Mouse (Mus musculus) heart, adult 9 months (tissue): ENCODE measurements at regions not wholly inside any gene's neighbourhood (a gene's known extent, or its start where the extent isn't known, plus 50 kb on each side); places are given as distances from the start of the nearest gene placed in this dataset.

ENCODE experiments used
- DNase-seq, 2 experiments: peaks; one replicate each; pipeline ENCODE4 v3.0.0; 2022; ENCODE audit warnings: low spot score in 2 of 2

DNA sequence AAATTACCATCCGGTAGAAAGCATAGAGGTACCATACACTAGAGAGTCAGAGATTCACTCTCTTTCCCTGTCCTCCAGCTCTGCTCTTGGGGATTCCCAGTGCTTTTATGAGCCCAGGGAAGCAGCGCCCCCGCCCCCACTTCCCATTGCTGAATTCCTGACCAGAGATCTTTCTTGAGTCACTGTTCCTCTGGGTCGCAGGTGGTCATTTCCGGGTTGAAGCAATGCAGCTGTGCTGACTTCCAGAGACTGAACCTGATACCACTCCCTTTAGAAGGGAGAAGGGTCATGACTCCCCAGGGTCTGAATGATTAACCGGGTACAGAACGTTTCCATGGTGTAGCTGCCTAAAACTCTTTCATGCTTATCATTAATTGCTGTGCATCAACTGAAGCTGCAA is 128.9 kb downstream of the Cd83 start:
- no peak for DNase-seq

DNA sequence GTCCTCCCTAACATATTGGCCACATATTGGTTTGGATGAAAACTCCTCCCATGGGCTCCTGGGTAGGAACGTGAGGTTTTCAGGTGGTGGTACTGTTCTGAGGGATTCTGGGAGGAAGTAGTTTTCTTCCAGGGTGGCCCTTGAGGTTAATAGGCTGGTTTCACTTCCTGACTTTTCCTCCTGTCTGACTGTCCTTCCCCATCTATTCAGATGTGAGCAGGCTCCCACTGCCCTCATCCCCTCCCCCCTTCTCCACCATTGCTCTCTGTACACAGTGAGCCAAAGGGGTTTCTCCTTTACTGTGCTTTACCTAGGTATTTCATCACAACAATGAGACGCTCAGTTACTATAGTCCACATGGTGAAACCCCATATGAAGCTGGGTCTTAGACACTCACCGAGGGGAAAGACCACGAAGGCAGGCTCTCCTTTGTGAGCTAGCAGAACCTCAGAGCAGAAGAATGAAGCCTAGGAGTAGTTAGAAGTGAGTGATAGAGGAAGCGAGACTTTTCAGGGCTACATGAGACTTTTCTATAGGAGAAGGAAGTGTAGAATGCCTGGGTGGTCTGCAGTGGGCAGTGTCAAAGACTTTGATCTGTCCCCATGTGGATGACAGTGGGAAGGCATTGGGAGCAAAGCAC is 135.3 kb downstream of the Cd83 start:
- DNase-seq: no peak

DNA sequence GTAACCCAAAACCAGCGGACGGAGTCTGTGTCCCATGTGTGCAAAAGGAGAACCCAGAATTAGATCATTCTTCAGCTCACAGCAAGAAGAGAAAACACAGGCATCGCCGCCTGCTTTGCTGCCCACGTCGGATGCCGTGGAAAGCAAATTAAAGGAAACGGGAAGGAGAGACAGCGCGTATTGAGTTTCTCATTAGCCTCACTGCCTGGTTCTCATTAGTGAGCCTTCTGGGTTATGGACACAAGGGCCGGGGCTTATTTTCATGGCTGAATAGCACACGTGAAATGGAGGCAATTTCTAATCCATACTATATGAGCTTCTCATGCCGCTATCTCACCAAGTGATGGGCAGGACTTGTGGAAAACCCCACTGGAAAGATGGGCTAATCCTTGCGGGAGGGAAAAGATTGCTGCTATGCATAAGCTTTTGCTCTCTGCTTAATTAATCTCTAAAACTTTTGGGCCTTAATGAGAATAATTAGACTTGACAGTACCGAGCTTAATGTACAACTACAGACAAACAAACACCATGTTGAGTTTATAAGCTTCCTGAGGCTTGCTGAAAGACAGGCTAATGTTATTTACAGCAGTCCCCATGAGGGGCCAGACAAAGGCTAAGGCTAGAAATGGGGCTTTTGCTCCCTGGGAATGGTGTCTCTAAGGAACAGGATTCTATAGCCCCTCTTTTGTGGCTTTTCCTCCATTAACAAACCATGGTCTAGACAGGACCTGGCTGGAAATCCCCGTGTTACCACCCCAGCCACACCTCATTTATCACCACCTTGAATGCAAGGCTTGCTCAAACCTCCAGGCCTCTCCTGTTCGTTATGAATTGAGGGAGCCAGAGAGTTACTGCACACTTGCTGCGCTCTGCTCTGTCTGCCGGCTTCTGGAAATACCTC is 145.8 kb downstream of the Cd83 start:
- DNase-seq: no peak

DNA sequence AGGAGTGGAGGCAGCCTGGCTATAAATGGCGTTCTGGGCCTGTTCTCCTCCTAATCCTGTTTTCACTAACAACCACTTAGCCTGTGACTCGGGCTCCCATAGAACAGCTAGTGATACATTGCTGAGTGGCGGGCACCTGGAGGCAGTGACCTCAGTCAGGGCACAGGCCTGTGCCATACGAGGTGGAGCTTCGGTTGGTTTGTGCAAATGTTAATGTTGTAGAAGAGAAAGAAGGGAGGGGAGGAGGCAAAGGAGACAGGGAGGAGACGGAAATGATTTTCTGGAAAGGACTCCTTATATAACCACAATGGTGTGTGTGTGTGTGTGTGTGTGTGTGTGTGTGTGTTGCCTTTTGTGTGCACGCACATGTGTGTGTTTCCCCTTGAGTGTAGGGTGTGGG is 148.4 kb downstream of the Cd83 start:
- DNase-seq: no peak

DNA sequence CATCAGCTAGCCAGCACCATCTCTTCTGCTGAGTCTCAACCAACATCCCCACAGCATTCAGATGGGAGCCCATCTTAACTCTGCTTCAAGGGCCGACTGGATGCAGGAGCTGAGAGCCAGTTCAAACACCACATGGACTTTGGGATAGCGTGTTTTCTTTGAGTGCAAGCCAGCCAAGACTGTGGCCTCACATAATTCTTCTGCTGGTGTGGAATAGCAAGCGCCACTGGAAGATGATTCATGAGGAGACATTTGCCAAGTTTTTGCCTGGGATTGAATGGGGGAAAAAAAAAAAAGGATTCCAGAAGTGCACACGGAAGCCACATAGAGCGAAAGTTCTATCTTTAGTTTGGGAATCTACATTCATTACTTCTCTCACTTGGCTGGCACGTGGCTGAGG is 150.7 kb downstream of the Cd83 start:
- DNase-seq: peak; percentile 58 to 60

- no peak for DNase-seq
Observed at GRCm38 (mm10) chr13:43936504-43936903, 151.9 kb downstream of the Cd83 start.

DNA sequence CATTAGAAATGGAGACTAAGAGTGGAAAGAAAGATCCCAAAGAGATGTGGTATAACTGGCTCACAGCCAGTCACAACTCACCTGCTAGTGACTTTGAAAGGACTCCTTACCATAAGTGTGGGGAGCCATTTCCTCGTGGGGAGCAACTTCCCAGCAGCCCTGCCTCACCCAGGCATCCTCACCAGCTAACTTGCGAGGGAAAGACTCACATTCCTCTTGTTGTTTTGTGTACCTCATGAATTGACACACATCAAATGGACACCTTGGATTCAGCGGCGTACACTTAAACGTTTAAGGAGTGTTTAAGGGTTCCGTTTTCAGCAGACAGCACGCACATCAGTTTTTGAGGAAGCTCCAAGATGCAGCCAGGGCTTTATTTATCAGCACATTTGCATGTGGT is 154.0 kb downstream of the Cd83 start:
- no peak for DNase-seq

DNA sequence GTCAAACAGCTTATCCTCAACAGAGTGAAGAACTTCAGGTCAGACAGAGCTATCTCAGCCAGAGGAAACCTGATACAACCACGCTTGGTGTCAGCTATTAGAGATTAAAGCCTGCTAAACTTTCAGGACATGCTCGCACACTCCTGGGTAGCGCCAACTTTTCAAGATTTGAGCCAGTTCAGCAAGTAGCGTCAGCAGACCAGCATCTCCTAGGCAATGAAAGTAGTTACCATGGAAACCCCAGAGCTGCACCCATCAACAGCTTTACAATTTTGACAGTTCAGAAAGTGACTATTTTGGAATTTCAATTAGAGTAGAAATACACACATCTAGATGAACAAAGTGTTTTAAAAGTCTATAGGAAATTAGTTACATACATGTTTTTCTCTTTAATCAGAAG is 154.8 kb downstream of the Cd83 start:
- DNase-seq: no peak

DNA sequence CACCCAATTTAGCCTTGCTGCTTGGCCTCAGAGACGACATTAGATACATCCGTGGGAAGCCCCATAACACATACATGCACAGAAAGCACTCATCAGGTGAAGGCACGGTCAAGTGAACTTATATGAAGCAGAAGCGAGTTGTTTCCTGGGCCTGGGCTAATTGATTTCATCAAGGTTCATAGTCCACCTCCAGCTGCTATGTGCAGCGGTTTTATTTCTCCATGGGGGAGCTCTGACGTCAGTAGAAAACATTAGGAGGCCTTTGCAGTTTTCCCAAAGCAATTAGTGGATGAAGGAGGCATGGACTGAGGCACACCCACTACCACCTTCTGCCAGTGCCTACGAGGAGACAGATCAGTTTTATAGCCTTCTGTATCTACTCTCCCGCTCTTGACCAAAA is 157.2 kb downstream of the Cd83 start:
- no peak for DNase-seq

- no peak for DNase-seq
Observed at GRCm38 (mm10) chr13:43948606-43949005, 164.0 kb downstream of the Cd83 start.

GRCm38 (mm10) chr13:43949740-43950643 is 165.4 kb downstream of the Cd83 start:
- no peak for DNase-seq

GRCm38 (mm10) chr13:43952491-43952890 is 167.9 kb downstream of the Cd83 start:
- no peak for DNase-seq

GRCm38 (mm10) chr13:43952972-43953592 is 168.5 kb downstream of the Cd83 start:
- no peak for DNase-seq

- DNase-seq: no peak
Observed at GRCm38 (mm10) chr13:43954714-43955393, 170.3 kb downstream of the Cd83 start.

- DNase-seq: no peak
Observed at GRCm38 (mm10) chr13:43957046-43957445, 172.5 kb downstream of the Cd83 start.

GRCm38 (mm10) chr13:43959121-43959572 is 174.6 kb downstream of the Cd83 start:
- DNase-seq: no peak

- no peak for DNase-seq
Observed at GRCm38 (mm10) chr13:43961047-43961690, 176.6 kb downstream of the Cd83 start.

DNA sequence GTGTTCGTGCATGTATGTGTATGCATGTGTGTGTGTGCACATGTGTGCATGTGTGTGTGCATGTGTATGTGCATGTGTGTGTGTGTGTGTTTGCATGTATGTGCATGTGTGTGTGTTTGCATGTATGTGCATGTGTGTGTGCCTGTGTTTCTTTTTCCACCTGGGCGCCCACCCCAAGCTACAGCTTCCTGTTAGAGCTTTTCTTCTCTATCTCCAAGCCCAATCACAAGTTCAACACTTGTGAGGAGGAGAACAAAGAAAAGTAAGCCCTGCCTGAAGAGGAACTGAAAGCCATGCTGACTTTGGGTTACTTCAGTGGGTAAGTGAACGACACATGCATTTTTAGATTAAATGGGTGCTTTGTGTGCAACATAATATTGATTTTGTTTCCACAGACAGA is 177.4 kb downstream of the Cd83 start:
- no peak for DNase-seq

- DNase-seq: no peak
Observed at GRCm38 (mm10) chr13:43963321-43963720, 178.7 kb downstream of the Cd83 start.

DNA sequence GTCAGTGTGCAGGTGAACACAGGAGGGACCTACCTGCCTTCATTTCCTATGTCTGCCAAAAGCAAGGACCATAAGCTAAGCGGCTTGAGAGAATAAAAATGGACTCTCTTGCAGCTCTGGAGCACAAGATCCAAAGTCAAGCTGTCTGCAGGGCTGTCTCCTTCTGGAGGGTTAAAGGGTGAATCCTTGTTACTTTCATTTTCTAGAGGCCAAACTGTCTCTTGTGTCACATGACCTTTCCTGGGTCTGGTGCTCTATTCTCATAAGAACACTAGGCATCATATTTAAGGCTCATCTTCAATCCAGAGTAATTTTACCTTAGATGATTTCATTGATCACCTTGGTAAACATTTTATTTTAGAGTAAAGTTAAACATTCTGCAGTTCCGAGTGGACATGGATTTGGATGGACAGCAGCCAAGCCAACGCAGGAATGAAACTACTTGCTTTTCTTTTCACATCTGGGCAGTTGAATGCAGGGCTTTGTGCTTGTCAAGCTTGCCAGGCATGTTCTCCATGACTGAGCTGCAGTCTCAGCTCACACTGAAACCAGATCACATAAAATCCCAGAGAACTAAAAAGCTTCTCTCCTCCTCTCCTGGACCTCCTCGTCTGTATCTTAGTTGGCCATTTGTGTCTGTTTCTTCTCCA is 180.8 kb downstream of the Cd83 start:
- no peak for DNase-seq
